Comparison of ENCODE assay signal across 14 mouse cellular contexts in genomic region chr6:30712484-30712883, GRCm38 (mm10). TPM values are rescaled to one million over a fixed set of nuclear protein-coding genes. Genes with fewer than 3 reads are reported as not detected.
DNase-seq lines count a peak whose midpoint lies in the region; ATAC-seq and TF ChIP-seq lines count a peak whose summit lies in the region.
"Had no signal": no experiment of that assay in that cellular context is flagged by ENCODE, and none has a peak within 500 bp of the region (broad histone marks: within the 10 kb centered on the region; RNA-seq: fewer than 3 reads in every experiment).

No protein-coding gene starts in this region.

- no peaks in the 10 kb centered on the region for H3K36me3 ChIP-seq in heart, embryonic 12.5 days
- H3K36me3 ChIP-seq in heart, adult 2 months (ENCODE audit: control insufficient read depth, insufficient read depth, low read length): no peaks in the 10 kb centered on the region
- no peaks in the 10 kb centered on the region for H3K36me3 ChIP-seq in midbrain, embryonic 10.5 days
- H3K36me3 ChIP-seq in midbrain, embryonic 16.5 days (ENCODE audit: control insufficient read depth, insufficient read depth, low read length): no peaks in the 10 kb centered on the region
- no peaks in the 10 kb centered on the region for H3K36me3 ChIP-seq in liver, embryonic 14.5 days (replicated peaks; ENCODE audit: control insufficient read depth, insufficient read depth, low read depth)
- no peaks in the 10 kb centered on the region for H3K36me3 ChIP-seq in forebrain, embryonic 13.5 days (ENCODE audit: poor library complexity, severe bottlenecking)
- H3K36me3 ChIP-seq in forebrain, embryonic 16.5 days (ENCODE audit: control insufficient read depth, insufficient read depth): no peaks in the 10 kb centered on the region
- H3K36me3 ChIP-seq: neural tube, embryonic 13.5 days had no signal

- H3K79me2 ChIP-seq in heart, adult 2 months (replicated peaks; ENCODE audit: control insufficient read depth, insufficient read depth, low read length): no peaks in the 10 kb centered on the region

- ATAC-seq in heart, embryonic 12.5 days (ENCODE audit: insufficient number of reproducible peaks, low FRiP score): peak; percentile 75; the same call in 1 of the 2 replicates
- no peak for ATAC-seq in midbrain, embryonic 16.5 days
- ATAC-seq in liver, embryonic 14.5 days (ENCODE audit: insufficient read depth): peak; percentile 47; the same call in 1 of the 2 replicates
- no peak for ATAC-seq in forebrain, embryonic 13.5 days
- no peak for ATAC-seq in forebrain, embryonic 16.5 days
- ATAC-seq: intestine, postnatal 0 days had no signal

- no peak overlapping the region for H3K4me2 ChIP-seq in heart, embryonic 12.5 days
- H3K4me2 ChIP-seq in midbrain, embryonic 16.5 days (ENCODE audit: low read length): no peak overlapping the region
- H3K4me2 ChIP-seq in liver, embryonic 14.5 days (ENCODE audit: low read depth): no peak overlapping the region
- H3K4me2 ChIP-seq in forebrain, embryonic 13.5 days: no peak overlapping the region
- H3K4me2 ChIP-seq in forebrain, embryonic 16.5 days (ENCODE audit: low read length): no peak overlapping the region
- H3K4me2 ChIP-seq: neural tube, embryonic 13.5 days had no signal

- WGBS in heart, embryonic 12.5 days: 45% methylated on average over 7 of the region's 7 CpGs
- 39% methylated on average over 7 of the region's 7 CpGs for WGBS in heart, adult 2 months
- WGBS in midbrain, embryonic 10.5 days: 76% methylated on average over 7 of the region's 7 CpGs
- 69% methylated on average over 7 of the region's 7 CpGs for WGBS in midbrain, embryonic 16.5 days
- 18% methylated on average over 7 of the region's 7 CpGs for WGBS in liver, embryonic 14.5 days (ENCODE audit: insufficient replicate concordance)
- WGBS in forebrain, embryonic 13.5 days: 69% methylated on average over 7 of the region's 7 CpGs
- WGBS in forebrain, embryonic 16.5 days: 69% methylated on average over 7 of the region's 7 CpGs

- peaks cover 11% of the 10 kb centered on the region for H3K4me1 ChIP-seq in heart, embryonic 12.5 days (replicated peaks)
- H3K4me1 ChIP-seq in heart, adult 2 months (ENCODE audit: control insufficient read depth, insufficient read depth, low read length): peaks cover 2% of the 10 kb centered on the region
- peaks cover 44% of the 10 kb centered on the region for H3K4me1 ChIP-seq in midbrain, embryonic 10.5 days
- H3K4me1 ChIP-seq in midbrain, embryonic 16.5 days (ENCODE audit: control insufficient read depth, insufficient read depth, low read length): peaks cover 4% of the 10 kb centered on the region
- H3K4me1 ChIP-seq in liver, embryonic 14.5 days (replicated peaks; ENCODE audit: control insufficient read depth in 2 of 2, insufficient read depth in 2 of 2, low read length in 1 of 2): peaks cover 0 to 8% of the 10 kb centered on the region in 2 experiments; a peak in 2 of 4 replicates
- peaks cover 41% of the 10 kb centered on the region for H3K4me1 ChIP-seq in forebrain, embryonic 13.5 days
- peaks cover 13% of the 10 kb centered on the region for H3K4me1 ChIP-seq in forebrain, embryonic 16.5 days (replicated peaks; ENCODE audit: control insufficient read depth, insufficient read depth, low read length)

- no peaks in the 10 kb centered on the region for H3K27me3 ChIP-seq in heart, embryonic 12.5 days (replicated peaks)
- H3K27me3 ChIP-seq in heart, adult 2 months (ENCODE audit: control insufficient read depth, insufficient read depth, low read length): no peaks in the 10 kb centered on the region
- no peaks in the 10 kb centered on the region for H3K27me3 ChIP-seq in midbrain, embryonic 10.5 days (ENCODE audit: low read depth, poor library complexity, severe bottlenecking)
- H3K27me3 ChIP-seq in midbrain, embryonic 16.5 days (ENCODE audit: control insufficient read depth, insufficient read depth, low read depth, low read length): no peaks in the 10 kb centered on the region
- H3K27me3 ChIP-seq in liver, embryonic 14.5 days (ENCODE audit: control insufficient read depth, insufficient read depth, low read length): no peaks in the 10 kb centered on the region
- no peaks in the 10 kb centered on the region for H3K27me3 ChIP-seq in forebrain, embryonic 13.5 days
- no peaks in the 10 kb centered on the region for H3K27me3 ChIP-seq in forebrain, embryonic 16.5 days (replicated peaks; ENCODE audit: control insufficient read depth, insufficient read depth, low read length)
- H3K27me3 ChIP-seq: neural tube, embryonic 13.5 days had no signal

- TF ChIP-seq EP300 in heart, adult 2 months (IDR thresholded peaks at IDR 0.05; ENCODE audit: insufficient read depth, low read depth, low read length): no peak
- peak; percentile 54 for TF ChIP-seq EP300 in liver, embryonic 14.5 days (IDR thresholded peaks at IDR 0.05; ENCODE audit: low read depth)

- peak overlapping the region; percentile 60 for H3K27ac ChIP-seq in heart, embryonic 12.5 days (ENCODE audit: poor library complexity, severe bottlenecking)
- H3K27ac ChIP-seq in heart, adult 2 months: no peak overlapping the region
- peak overlapping the region; percentile 50; the same call in 1 of the 2 replicates for H3K27ac ChIP-seq in midbrain, embryonic 10.5 days (replicated peaks)
- no peak overlapping the region for H3K27ac ChIP-seq in midbrain, embryonic 16.5 days (ENCODE audit: low read length)
- no peak overlapping the region for H3K27ac ChIP-seq in liver, embryonic 14.5 days
- no peak overlapping the region for H3K27ac ChIP-seq in forebrain, embryonic 13.5 days
- no peak overlapping the region for H3K27ac ChIP-seq in forebrain, embryonic 16.5 days (ENCODE audit: low read length)
- H3K27ac ChIP-seq: neural tube, embryonic 13.5 days had no signal

- H3K9me3 ChIP-seq in heart, embryonic 12.5 days (replicated peaks): no peaks in the 10 kb centered on the region
- no peaks in the 10 kb centered on the region for H3K9me3 ChIP-seq in midbrain, embryonic 10.5 days (replicated peaks)
- no peaks in the 10 kb centered on the region for H3K9me3 ChIP-seq in midbrain, embryonic 16.5 days (replicated peaks; ENCODE audit: control insufficient read depth, low read length, poor library complexity, severe bottlenecking)
- no peaks in the 10 kb centered on the region for H3K9me3 ChIP-seq in liver, embryonic 14.5 days (ENCODE audit: control insufficient read depth, low read length)
- H3K9me3 ChIP-seq in forebrain, embryonic 13.5 days (replicated peaks): no peaks in the 10 kb centered on the region
- no peaks in the 10 kb centered on the region for H3K9me3 ChIP-seq in forebrain, embryonic 16.5 days (ENCODE audit: control insufficient read depth, low read length)
- H3K9me3 ChIP-seq: neural tube, embryonic 13.5 days had no signal

- H3K9ac ChIP-seq in heart, embryonic 12.5 days: no peak overlapping the region
- H3K9ac ChIP-seq in heart, adult 2 months (ENCODE audit: low read depth, low read length): no peak overlapping the region
- H3K9ac ChIP-seq in midbrain, embryonic 16.5 days (ENCODE audit: low read depth, low read length): no peak overlapping the region
- H3K9ac ChIP-seq in liver, embryonic 14.5 days (replicated peaks): no peak overlapping the region
- H3K9ac ChIP-seq in forebrain, embryonic 13.5 days: no peak overlapping the region
- H3K9ac ChIP-seq in forebrain, embryonic 16.5 days (replicated peaks; ENCODE audit: low read depth, low read length): no peak overlapping the region
- H3K9ac ChIP-seq: neural tube, embryonic 13.5 days had no signal

- TF ChIP-seq POLR2A in heart, adult 2 months (IDR thresholded peaks at IDR 0.05; ENCODE audit: insufficient read depth, low read depth, low read length): no peak

- DNase-seq in heart, adult 2 months: no peak
- DNase-seq in midbrain, embryonic 10.5 days (ENCODE audit: low spot score): no peak
- DNase-seq in liver, embryonic 14.5 days (ENCODE audit: low read depth in 3 of 3, low spot score in 3 of 3): peak in 1 of 3 experiments; percentile 5
- DNase-seq in lung, postnatal 36 days: peak; percentile 68
- DNase-seq: B cell, adult 2 months; cerebellum, postnatal 36 days; midbrain, embryonic 14.5 days had no signal

- TF ChIP-seq CTCF in heart, adult 2 months (IDR thresholded peaks at IDR 0.05): no peak
- TF ChIP-seq CTCF in liver, embryonic 14.5 days (IDR thresholded peaks at IDR 0.05; ENCODE audit: low read depth): no peak

- intact Hi-C loops in heart, adult 2 months (cut with DNase I): no loop called here

- no peak overlapping the region for H3K4me3 ChIP-seq in heart, embryonic 12.5 days
- no peak overlapping the region for H3K4me3 ChIP-seq in heart, adult 2 months
- H3K4me3 ChIP-seq in midbrain, embryonic 10.5 days: no peak overlapping the region
- H3K4me3 ChIP-seq in midbrain, embryonic 16.5 days (ENCODE audit: low read depth, low read length): no peak overlapping the region
- no peak overlapping the region for H3K4me3 ChIP-seq in liver, embryonic 14.5 days (ENCODE audit: insufficient read depth in 1 of 2, low read depth in 2 of 2, low read length in 2 of 2)
- no peak overlapping the region for H3K4me3 ChIP-seq in forebrain, embryonic 13.5 days
- H3K4me3 ChIP-seq in forebrain, embryonic 16.5 days (replicated peaks; ENCODE audit: low read length): no peak overlapping the region
- H3K4me3 ChIP-seq: neural tube, embryonic 13.5 days had no signal

RNA-seq across cellular contexts. Expression of gene Mest, which starts 10.9 kb away (rescaled TPM):
- 3,424 and 3,742 TPM in 2 replicates for polyA plus RNA-seq in heart, embryonic 12.5 days (2016; fragmentation: Nextera tagmentation; extraction: Ambion mirVana)
- 1 to 10 TPM; 6.2 to 8.3 TPM for total RNA-seq in heart, adult 2 months (2021)
- polyA plus RNA-seq in heart, adult 2 months (2012; rRNA removed): 19.5 and 28.1 TPM in 2 replicates
- polyA plus RNA-seq in midbrain, embryonic 10.5 days (2016; fragmentation: Nextera tagmentation; extraction: Ambion mirVana): 1,366 and 1,939 TPM in 2 replicates
- polyA plus RNA-seq in midbrain, embryonic 16.5 days (2015; fragmentation: Nextera tagmentation; extraction: Ambion mirVana): 268 and 368 TPM in 2 replicates
- polyA plus RNA-seq in liver, embryonic 14.5 days (2012; rRNA removed): 116 and 117 TPM in 2 replicates
- 169 and 174 TPM in 2 replicates for polyA plus RNA-seq in liver, embryonic 14.5 days (2014; fragmentation: Nextera tagmentation; extraction: Ambion mirVana)
- 443 and 547 TPM in 2 replicates for polyA plus RNA-seq in forebrain, embryonic 13.5 days (2015; fragmentation: Nextera tagmentation; extraction: Ambion mirVana)
- polyA plus RNA-seq in forebrain, embryonic 16.5 days (2015; fragmentation: Nextera tagmentation; extraction: Ambion mirVana): 283 and 328 TPM in 2 replicates
- total RNA-seq: granulocyte monocyte progenitor cell, adult 5-6 weeks had no signal

RNA-seq across cellular contexts. Expression of gene Cep41, which starts 18.9 kb away (rescaled TPM):
- polyA plus RNA-seq in heart, embryonic 12.5 days (2016; fragmentation: Nextera tagmentation; extraction: Ambion mirVana): 11.9 TPM in 2 replicates
- 1 to 10 TPM; 1.3 to 1.4 TPM for total RNA-seq in heart, adult 2 months (2021)
- 1.9 and 2.3 TPM in 2 replicates for polyA plus RNA-seq in heart, adult 2 months (2012; rRNA removed)
- 19.8 and 24.0 TPM in 2 replicates for polyA plus RNA-seq in midbrain, embryonic 10.5 days (2016; fragmentation: Nextera tagmentation; extraction: Ambion mirVana)
- 13.2 and 17.1 TPM in 2 replicates for polyA plus RNA-seq in midbrain, embryonic 16.5 days (2015; fragmentation: Nextera tagmentation; extraction: Ambion mirVana)
- polyA plus RNA-seq in liver, embryonic 14.5 days (2012; rRNA removed): 2.4 and 3.6 TPM in 2 replicates
- 4.0 and 4.7 TPM in 2 replicates for polyA plus RNA-seq in liver, embryonic 14.5 days (2014; fragmentation: Nextera tagmentation; extraction: Ambion mirVana)
- 19.5 and 19.6 TPM in 2 replicates for polyA plus RNA-seq in forebrain, embryonic 13.5 days (2015; fragmentation: Nextera tagmentation; extraction: Ambion mirVana)
- 15.2 and 15.3 TPM in 2 replicates for polyA plus RNA-seq in forebrain, embryonic 16.5 days (2015; fragmentation: Nextera tagmentation; extraction: Ambion mirVana)

Comparison
In these comparisons a context has a peak if more than half of its experiments do, and no peak if none do; other contexts are left out.
1. H3K27ac ChIP-seq: peak in heart, embryonic 12.5 days (single experiment) and midbrain, embryonic 10.5 days (single experiment); none in heart, adult 2 months (single experiment), midbrain, embryonic 16.5 days (single experiment), liver, embryonic 14.5 days (single experiment), forebrain, embryonic 13.5 days (single experiment) and forebrain, embryonic 16.5 days (single experiment).
2. ATAC-seq: peak in heart, embryonic 12.5 days (single experiment) and liver, embryonic 14.5 days (single experiment); none in midbrain, embryonic 16.5 days (single experiment), forebrain, embryonic 13.5 days (single experiment) and forebrain, embryonic 16.5 days (single experiment).